Mouse (Mus musculus) erythroblast, embryonic 14.5 days (primary cell): Measurements from ENCODE around the gene Ly6g6d.

ENCODE experiments used
- GATA1 ChIP-seq: IDR thresholded peaks from 2 replicates; pipeline ENCODE4 v1.6.1; 2012; ENCODE audit warnings: low read length, inconsistent platforms, mixed read lengths
- TAL1 ChIP-seq: IDR thresholded peaks from 3 replicates; pipeline ENCODE4 v1.6.1; 2012; ENCODE audit warnings: low read length, inconsistent platforms, mixed read lengths

GRCm38 (mm10) chr17:35106522-35106921, 28.7 kb upstream of the Ly6g6d start:
- TF ChIP-seq GATA1 (no peak), TAL1 (no peak)
